Mouse (Mus musculus): ENCODE data around the gene Gm9857.

Gm9857 gene

DNA sequence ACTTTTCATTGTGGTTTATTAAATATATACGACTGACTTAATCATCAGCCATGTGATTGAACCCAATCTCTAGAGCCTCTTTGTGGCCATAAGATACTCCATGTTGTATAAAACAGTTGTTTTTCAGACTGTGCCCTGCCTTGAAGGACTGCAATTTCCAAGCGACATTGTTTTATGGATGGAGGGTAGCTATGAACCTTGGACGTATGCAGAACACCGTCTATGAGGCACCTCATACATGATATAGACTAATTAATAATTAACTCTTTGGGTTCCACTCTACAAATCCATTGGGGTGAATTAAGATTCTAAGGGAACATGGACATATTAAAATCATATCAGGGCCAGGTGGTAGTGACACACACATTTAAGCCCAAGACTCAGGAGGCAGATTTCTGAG is 14.6 kb downstream of the Gm9857 start:
- no peak for DNase-seq (ENCODE audit: extremely low spot score)

DNA sequence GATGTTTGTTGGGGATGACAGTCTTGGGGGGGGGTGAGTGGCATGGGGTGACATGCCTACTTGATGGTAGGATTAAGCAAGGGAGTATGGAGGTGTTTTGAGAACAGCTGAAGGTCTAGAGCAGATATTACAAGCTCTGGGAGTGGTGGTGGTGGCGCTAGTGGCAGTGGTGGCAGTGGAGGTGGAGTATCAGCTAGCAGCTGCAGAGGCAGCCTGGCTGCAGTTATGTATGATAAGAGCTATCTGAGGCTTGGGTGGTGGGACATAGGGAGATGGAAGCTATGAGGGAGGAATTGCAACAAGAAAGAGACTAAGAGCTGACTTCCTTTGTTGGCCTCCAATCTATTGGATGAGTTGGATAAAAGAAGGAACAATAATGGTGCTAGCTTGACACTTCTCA is 18.4 kb downstream of the Gm9857 start:
- DNase-seq (ENCODE audit: extremely low spot score): no peak

DNA sequence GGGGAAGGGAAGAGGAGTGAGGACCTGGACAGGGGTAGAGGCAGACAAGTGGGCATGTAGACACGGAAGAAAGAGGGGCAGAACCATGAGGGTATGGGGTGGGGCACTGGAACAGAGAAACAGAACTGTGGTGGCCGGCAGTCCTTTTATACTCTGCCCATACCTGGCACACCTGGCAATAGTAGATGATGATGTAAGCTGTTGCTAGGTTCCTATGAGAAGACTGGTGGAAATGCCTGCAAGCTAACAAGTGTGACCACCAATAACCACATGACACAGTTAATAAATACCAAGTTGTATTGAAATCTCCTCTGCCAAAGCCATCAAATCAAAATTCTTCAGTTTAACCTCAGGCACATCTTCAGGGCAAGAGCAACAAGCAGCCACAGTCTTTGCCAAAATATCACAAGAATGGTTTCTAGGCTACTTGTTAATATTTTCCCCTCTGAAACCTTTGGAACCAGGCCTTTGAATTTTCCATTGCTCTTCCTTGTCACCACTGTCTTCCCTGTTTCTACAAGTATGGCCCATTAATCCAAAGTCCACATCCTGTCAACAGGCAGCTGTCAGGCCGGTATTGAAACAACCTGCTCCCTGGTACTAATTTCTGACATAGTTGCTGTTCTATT is 19.7 kb downstream of the Gm9857 start:
- no peak for DNase-seq (ENCODE audit: extremely low spot score)

DNA sequence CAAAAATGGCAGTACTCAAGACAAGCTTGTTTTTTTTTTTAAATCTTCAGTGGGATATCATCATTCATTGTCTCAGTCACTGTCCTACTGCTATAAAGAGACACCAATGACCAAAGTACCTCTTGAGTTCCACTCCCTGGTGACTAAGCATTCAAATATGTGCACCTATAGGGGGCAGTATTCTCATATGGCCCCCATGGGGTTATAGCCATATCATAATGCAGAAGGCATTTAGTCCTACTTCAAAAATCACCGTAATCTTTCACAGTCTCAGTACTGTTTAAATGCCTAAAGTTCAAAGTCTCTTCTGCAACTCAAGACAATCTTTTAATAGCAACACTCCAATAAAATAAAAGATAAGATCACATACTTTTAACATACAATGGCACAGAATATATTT is 21.4 kb downstream of the Gm9857 start:
- DNase-seq (ENCODE audit: extremely low spot score): no peak

DNA sequence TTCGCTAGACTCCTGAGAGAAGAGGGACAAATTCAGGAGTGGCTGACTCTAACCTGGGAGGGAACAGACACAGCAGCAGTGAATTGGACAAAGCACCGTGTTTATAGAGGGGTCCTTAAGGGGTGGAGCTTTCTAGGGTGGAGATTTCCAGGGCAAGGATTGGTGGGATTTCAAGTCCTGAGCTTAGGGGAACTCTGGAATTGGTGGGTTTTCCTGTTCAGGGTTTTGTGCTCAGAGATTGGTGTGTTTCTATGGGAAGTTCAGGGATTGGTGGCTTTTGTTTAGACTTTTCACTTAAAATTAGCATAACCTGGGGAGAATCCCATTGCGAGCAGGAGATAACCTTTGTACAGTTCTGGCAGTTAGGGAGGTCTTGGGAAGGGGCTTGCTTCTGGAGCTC is 22.3 kb downstream of the Gm9857 start:
- no peak for DNase-seq (ENCODE audit: extremely low spot score)

DNA sequence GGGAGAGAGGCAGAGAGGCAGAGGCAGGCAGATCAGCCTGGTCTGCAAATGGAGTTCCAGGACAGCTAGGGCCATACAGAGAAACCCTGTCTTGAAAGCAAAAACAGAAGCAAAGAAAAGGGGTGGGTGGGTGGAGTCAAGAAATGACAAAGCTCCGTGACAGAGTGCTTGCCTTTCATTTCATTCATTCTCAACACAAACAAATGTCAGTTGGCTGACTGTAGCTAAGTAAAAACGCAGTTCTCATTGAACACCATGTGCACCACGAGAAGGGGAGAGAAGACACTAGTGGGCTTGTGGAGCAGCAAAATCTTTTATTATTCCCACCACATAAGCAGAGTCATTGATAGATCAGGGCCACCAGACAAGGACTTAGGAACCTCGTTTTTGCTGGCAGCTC is 23.4 kb downstream of the Gm9857 start:
- no peak for DNase-seq (ENCODE audit: extremely low spot score)

DNA sequence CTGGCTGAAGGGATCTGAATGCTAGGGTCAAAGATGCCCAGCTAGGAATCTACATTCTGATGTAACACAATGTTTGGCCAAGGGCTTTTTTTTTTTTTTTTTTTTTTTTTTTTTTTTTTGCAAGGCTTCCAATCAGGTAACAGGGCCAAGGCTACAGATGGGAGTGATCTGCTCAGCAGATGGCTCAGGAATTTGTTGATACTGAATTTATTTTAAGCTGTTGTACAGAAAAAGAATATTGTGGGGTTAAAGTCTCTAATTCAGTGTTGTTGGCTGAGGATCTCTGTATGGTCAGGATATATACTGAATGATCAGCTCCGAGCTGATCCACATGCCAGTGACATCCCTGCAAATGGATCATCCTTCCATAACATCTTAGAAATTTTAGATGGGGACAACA is 24.2 kb downstream of the Gm9857 start:
- no peak for DNase-seq (ENCODE audit: extremely low spot score)

DNA sequence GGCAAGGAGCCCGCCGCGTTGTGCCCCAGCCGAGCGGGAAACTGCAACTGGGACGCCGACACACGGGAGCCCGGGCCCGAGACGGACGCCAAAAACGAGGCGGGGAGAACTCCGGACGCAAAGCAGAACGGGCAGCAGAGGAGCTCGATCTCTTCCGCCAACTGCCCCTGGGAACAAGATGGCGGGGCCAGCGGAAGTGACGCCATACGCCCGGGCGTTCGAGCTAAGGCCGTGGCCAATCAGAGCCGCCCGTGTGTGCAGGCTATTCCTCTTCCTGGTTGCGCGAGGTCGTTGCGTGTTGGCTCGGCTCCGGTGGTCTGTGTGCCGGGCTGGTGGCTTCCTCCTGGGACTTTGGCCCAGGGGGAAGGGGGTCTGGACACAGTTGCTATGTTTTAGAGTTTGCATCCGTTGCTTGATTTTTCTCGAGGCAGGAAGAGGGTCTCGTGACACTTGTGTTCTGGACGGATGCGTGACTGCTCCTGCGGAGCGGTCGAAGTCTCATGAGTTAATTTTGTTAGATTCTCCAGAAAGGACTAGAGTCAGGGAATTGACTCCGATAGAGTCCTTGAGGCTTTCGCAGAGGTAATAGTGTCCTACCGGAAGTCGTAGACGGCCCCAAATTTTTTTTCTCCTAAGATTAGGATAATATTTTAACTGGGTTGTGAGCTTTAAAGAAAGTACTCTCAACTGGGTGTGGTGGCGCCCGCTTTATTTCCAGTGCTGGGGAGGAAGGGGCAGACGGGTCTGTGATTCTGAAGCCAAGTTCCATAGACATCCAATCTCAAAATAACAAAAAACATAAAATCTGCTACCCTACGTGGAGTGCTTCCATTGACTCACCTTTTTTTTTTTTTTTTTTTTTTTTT is 28.5 kb downstream of the Gm9857 start, which contains the start of gene Prpf38b:
Gene Prpf38b, minus strand, starts transcription at position 180 of the 866 bp plus-strand sequence.
- peak; percentile 95 for DNase-seq (ENCODE audit: extremely low spot score)

DNA sequence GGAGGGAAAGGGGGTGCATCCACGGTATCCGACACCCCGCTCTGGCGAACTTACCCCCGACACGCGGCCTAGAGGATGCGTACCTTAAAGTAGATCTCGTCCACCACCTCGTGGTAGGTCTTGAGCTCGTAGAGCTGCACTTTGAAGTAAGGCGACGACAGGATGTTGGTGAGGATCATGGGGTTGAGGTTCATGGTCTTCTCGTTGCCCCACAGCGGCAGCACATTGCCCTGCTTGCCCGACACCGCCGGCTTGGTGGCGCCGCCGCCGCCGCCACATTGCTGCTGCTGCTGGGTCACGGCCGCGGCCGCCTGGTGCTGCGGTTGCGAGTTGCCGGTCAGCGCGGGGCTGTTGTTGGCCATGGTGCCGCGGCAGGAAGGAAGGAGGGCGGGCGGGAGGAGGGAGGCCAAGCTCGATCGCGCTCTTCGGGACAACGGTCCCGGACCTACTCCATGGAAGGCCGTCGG is 29.1 kb downstream of the Gm9857 start:
- peak; percentile 77 for DNase-seq (ENCODE audit: extremely low spot score)

DNA sequence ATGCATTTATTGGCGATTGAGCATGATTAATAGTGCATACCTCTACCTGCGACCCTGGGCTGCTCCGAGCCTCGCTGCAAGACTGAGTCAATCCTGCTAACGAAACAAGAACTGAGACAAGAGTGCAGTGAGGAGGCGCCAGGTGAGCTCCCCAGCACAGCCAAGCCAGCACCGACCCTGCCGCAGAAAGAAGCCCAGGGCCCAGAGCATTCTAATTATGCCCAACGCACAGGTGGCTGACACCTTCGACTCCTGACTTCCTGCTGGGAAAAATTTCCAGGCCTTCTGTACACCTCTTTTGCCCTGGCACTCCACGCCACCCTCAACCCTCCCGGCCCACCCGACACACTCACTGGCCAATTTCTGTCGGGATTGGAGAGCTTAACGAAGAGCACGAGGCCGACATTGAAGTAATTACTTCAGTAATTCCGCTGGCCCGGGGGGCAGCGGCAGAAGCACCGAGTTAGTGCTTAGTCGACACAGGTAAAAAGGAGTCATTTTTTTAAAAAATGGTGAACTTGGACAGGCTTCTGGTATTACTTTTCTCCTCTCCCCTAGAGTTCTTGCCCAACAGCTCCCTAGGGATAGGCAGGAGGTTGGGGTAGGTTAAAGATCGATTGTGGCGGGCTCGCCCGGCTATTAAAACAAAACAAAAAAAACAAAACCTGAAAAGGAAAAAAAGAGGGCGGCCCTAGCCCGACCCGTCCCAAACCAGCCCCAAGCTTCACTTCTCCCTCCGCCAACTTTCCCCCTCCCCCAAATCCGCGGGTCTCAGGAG is 29.8 kb downstream of the Gm9857 start:
- DNase-seq (ENCODE audit: extremely low spot score): no peak

DNA sequence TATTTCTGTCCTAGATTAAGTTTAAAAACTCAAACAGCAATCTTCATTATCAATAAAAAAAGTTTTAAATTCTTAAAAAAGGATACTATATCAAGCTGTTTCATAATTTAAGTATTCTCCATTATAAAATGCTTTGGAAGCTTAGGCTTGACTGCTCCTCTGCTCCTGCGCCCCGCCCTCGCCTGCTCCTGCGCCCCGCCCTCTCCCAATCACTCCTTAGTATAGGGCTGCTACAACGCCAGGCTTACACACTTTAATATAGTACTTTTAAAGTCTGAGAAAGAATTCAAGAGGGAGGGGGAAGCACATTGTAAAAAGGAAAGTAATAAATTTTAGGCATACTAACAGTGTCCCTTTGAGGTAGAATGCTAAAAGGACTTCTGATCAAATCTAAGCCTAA is 37.3 kb downstream of the Gm9857 start:
- no peak for DNase-seq (ENCODE audit: extremely low spot score)

DNA sequence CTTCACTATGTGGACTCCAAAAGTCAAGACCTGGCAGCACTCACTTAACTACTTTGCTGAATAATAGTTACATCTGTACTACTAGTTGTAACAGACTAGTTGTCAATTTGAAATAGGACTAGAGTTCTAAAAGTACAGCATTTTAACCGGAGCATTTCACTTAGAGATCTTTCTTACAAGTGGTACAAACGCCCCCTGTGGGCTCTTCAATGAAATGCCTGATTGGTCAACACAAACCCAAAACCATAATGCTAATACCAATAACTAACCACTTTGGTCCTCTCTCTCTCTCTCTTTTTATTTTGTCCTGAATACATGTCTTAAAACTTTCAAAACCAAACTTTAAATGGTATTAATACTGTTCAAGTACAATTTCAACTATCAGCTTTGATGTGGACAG is 38.2 kb downstream of the Gm9857 start:
- DNase-seq (ENCODE audit: extremely low spot score): no peak

DNA sequence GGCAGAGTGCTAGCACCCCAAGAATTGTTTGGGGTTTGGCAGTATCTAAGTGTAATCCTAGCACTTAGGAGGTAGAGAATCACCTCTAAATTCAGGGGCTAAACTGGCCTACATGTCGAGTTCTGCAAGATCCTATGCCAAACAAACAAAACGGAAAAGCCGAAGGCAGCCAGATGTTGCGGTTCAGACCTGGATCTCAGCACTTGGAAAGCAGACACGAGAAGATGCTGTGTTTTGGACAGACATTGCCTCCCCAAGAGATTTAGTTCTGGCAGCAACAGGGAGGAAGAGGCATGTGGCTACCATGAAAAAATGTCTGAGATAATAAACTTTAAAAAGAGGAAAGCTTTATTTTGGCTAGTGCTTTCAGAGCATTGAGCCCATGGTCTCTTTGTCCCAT is 39.6 kb downstream of the Gm9857 start:
- DNase-seq (ENCODE audit: extremely low spot score): no peak

DNA sequence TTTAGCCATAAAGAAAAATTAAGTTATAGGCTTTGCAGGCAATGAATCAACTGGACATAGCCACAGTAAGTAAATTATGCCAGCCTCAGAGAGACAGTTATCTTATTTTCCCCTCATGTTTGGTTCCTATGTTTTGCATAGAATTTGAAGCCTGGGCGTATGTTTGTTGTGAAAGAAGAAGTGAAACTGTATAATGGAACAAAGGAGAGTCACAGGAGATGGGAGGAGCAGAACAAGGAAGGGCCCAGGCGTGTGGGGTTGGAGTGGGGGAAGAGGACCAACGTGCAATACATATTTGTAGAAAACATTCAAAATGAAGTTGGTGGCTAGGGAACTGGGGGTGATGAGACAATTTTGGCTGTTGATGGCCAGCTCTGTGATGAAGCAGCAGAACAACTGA is 40.1 kb downstream of the Gm9857 start:
- DNase-seq (ENCODE audit: extremely low spot score): no peak

DNA sequence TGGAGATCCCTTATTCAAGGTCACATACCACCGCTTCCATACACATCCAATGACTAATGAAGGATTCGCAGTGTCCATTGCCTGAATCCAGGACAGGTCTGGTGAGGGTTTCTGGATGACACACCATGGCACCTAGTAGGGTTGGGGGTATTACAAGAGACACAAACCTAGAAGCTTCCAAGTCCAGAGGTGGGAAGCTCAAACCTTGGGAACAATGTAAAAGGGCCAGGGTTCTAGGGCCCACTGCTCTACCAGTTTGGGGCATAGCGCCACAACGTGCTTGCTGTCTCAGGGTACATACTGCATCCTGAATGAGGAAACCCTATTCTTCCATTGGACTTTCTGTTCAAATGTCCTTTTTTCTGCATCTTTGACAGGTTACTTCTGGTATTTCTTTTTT is 41.6 kb downstream of the Gm9857 start:
- DNase-seq (ENCODE audit: extremely low spot score): no peak

DNA sequence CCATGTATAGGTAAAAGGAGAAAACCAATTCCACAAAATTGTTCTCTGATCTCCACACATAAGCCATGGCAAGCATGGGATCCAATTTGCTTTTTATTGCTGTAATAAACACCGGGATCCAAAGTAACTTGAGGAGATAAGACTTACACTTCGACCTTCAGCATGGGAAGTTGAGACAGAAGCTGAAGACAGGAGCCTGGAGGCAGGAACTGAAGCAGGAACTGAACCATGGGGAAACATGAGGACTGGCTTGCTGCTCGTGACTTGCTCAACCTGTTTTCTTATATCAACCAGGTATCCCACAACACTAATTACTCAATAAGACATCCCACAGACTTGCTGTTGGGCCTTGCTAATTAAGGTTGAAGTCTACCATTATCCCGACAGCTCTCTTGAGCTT is 47.3 kb downstream of the Gm9857 start:
- DNase-seq (ENCODE audit: extremely low spot score): no peak

DNA sequence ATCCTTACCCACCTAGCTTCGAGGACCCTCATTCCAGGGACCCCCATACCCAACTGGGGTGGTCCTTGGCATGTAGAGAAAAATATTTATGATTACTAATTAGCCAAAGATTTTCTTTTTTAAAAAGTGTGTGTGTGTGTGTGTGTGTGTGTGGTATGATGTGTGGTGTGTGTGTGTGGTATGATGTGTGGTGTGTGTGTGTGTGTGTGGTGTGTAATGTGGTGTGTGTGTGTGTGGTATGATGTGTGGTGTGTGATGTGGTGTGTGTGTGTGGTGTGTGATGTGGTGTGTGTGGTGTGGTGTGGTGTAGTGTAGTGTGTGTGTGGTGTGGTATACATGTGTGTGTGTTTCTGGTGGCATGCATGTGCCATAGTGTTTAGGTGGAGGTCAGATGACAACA is 48.2 kb downstream of the Gm9857 start:
- no peak for DNase-seq (ENCODE audit: extremely low spot score)
